Mouse (Mus musculus) lung, adult 10 weeks (tissue): ENCODE results near the gene Vps26c. TPM values are rescaled to one million over a fixed set of nuclear protein-coding genes. Genes with fewer than 3 reads are reported as not detected.

Experiments used
- polyA plus RNA-seq: library from polyadenylated mRNA; stranded (reverse); fragments of 350-450 nt; fragmentation: Illumina TruSeq; extraction: RNeasy Lipid Tissue Mini Kit (QIAGEN cat#74804); gene quantifications from one replicate; pipeline ENCODE4 v1.2.3, GENCODE M21; 2014; ENCODE audit warnings: low read depth, low replicate concordance; ENCODE audit not compliant: insufficient read depth

The Vps26c gene
- polyA plus RNA-seq: 28.8 TPM

DNA sequence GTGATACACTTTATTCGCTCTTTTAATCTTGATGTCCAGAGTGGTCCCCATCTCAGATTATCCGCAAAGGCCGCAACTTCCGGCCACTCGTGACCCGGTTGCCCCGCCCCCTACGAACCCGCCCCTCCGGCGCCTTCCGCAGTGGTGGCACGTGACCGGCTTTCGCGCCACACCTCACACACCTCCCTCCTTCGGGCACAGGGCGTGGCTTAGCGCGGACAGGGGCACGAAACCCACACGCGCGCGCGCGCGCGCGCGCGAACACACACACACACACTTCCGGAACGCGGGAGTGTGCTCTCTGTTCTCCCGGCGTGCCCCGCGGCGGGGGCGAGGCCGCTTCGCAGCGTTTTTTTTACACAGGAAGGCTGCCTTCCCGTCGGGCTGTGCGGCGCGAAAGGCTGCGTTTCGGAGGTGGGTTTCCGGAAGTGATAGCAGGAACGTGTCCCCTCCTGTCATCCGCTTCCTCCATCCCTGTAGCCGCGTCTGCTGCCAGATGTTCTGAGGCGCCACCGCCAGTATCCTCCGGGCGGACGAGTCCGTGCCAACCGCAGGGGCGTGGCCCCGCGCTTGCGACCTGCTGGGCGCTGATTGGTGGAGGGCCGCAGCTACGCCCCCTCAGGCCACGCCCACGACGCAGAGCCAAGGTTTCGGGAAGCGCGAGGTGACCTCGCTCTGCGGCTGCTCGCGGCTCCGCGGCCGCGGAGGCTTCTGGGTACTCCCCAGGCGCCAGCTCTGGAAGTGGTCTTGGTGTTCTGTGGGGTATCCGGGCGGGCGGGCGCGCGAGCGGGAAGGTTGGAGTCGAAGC, at the start of gene Vps26c:
Gene Vps26c (minus strand): TSS at position 487 of the 808 bp plus-strand sequence.

GRCm38 (mm10) chr16:94569229-94570176, 42.9 kb upstream of the Vps26c start, which contains the start of gene Dyrk1a:
Gene Dyrk1a, plus strand, starts transcription at chr16:94570010.

Other genes with a start within 250 kb of the Vps26c start
- gene Hlcs, start 213.3 kb downstream of the Vps26c start, polyA plus RNA-seq: 3.9 TPM
- gene Ripply3, start 198.4 kb downstream of the Vps26c start, polyA plus RNA-seq: 58.0 TPM
- 10.2 TPM for gene Ttc3, start 156.2 kb downstream of the Vps26c start, polyA plus RNA-seq
- gene Pigp, start 155.0 kb downstream of the Vps26c start, polyA plus RNA-seq: 91.7 TPM
- 10.1 TPM for gene Dyrk1a, start 43.2 kb upstream of the Vps26c start, polyA plus RNA-seq